Mouse (Mus musculus) liver, adult 2 months (tissue): ENCODE results near the gene Tnfrsf25.

Experiments used
- CTCF ChIP-seq: fragments of 200-500 bp; IDR thresholded peaks from 2 replicates; pipeline ENCODE4 v1.5.1; 2011; ENCODE audit warnings: low read depth, low read length, control low read depth
- POLR2A ChIP-seq: fragments of 200-500 bp; IDR thresholded peaks from 2 replicates; pipeline ENCODE4 v1.6.1; 2011; ENCODE audit warnings: low read length, control low read depth; ENCODE audit not compliant: insufficient read depth; ENCODE audit errors: extremely low read depth

DNA sequence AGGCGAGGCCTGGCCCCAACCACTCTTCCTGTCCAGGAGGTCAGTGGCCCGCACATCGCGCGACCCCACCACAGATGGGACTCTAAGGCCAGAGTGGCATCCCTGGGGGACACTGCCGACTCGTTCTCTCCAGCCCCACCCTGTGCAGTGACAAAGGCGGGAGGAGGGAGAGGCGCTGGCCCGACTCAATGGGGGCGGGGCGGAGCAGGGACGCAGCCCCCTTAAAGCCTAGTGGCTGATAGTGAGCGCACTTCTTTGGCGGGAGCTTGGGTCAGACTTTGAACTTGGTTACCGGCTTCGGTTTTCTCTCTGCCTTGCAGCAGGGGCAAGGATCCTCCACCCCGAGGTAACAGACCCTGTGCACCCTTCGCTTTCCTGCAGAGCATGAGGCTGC is 43.5 kb downstream of the Tnfrsf25 start:
- TF ChIP-seq POLR2A: no peak
- no peak for TF ChIP-seq CTCF
